Mouse (Mus musculus): Measurements from ENCODE around the gene Meiob. TPM values are rescaled to one million over a fixed set of nuclear protein-coding genes. Genes with fewer than 3 reads are reported as not detected.

Gene Meiob
- polyA plus RNA-seq, 1 experiment: not detected

DNA sequence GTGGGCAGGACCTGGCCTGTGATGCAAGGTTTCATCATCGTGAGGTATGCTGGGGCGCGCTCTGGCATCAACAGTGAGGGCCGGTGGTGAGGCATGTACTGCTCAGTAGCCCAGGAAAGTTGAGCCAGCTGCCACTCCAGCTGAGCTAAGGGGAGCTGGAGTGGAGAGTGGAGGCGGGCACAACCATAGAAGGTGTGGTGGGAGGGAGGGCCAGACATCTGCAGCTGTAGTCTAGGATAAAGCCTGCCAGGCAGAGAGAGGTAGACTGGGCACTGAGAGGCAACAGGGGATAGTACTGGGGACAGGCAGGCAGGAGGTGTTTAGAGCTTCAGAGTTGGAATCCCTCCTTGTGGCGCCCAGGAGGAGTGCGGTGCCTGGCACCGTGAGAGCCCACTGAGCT is 56.0 kb downstream of the Meiob start:
- no peak for DNase-seq
- no peak overlapping the region for H3K4me3 ChIP-seq (replicated peaks; ENCODE audit: insufficient read depth, low read depth, low read length)
- TF ChIP-seq CTCF (IDR thresholded peaks at IDR 0.05; ENCODE audit: borderline replicate concordance, insufficient read depth, low read depth, low read length) (no peak), POLR2A (IDR thresholded peaks at IDR 0.05; ENCODE audit: borderline replicate concordance, insufficient read depth, low read length) (no peak)
- 92% methylated on average over 8 of the region's 8 CpGs for WGBS
- H3K27me3 ChIP-seq (ENCODE audit: control insufficient read depth, insufficient read depth, low read length): no peaks in the 10 kb centered on the region
- H3K27ac ChIP-seq (ENCODE audit: insufficient read depth, low read length): no peak overlapping the region
- H3K4me1 ChIP-seq (ENCODE audit: control insufficient read depth, insufficient read depth, low read length): peaks cover 11% of the 10 kb centered on the region

DNA sequence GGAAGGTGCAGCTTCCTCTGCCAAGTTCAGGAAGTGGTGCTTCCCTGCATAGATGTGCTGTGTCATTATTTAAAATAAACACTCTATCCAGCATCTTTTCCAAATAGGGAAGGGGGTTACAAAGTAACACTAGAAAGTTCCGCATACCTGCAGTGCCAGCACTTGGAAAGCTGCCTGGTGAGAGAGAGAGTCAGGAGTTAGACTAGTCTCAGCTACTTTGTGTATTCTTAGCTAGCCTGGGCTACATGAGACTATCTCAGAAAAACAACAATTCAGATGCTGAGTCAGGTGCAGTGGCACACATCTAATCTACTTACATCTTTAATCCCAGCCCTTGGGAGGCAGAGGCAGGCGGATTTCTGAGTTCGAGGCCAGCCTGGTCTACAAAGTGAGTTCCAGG is 57.7 kb downstream of the Meiob start:
- H3K4me1 ChIP-seq (ENCODE audit: control insufficient read depth, insufficient read depth, low read length): peaks cover 18% of the 10 kb centered on the region
- no peaks in the 10 kb centered on the region for H3K27me3 ChIP-seq (ENCODE audit: control insufficient read depth, insufficient read depth, low read length)
- TF ChIP-seq POLR2A (IDR thresholded peaks at IDR 0.05; ENCODE audit: borderline replicate concordance, insufficient read depth, low read length): no peak
- TF ChIP-seq CTCF (IDR thresholded peaks at IDR 0.05; ENCODE audit: borderline replicate concordance, insufficient read depth, low read depth, low read length): no peak
- 97% methylated on average over 3 of the region's 3 CpGs for WGBS
- DNase-seq: no peak
- no peak overlapping the region for H3K4me3 ChIP-seq (replicated peaks; ENCODE audit: insufficient read depth, low read depth, low read length)
- no peak overlapping the region for H3K27ac ChIP-seq (ENCODE audit: insufficient read depth, low read length)

DNA sequence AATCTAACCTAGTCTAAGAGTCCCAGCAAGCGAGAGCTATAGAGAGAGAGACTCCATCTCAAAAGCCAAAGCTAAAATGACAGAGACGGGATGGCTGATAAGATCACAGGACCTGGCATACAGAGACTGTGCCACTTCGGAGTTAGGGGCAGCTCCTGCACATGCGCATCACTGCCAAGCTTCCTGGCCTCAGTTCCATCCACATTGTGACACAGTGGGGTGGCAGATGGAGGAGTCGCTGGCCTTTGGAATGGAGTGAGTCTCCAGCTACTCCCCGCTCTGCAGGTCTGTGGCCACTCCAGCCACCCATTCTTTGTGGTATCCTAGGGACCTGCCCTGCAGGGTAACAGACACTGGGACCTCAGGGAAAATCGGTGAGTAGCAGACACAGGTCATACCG is 61.7 kb downstream of the Meiob start, which contains the start of gene Igfals:
TSS of gene Igfals (plus strand) at position 222 of the 400 bp plus-strand sequence.
- H3K27ac ChIP-seq (ENCODE audit: insufficient read depth, low read length): peak within 1 kb of the TSS; percentile 67
- 17% methylated on average over 8 of the region's 8 CpGs for WGBS
- TF ChIP-seq POLR2A (IDR thresholded peaks at IDR 0.05; ENCODE audit: borderline replicate concordance, insufficient read depth, low read length) (peak; percentile 46; the same call in 1 of the 2 replicates), CTCF (IDR thresholded peaks at IDR 0.05; ENCODE audit: borderline replicate concordance, insufficient read depth, low read depth, low read length) (no peak)
- H3K4me1 ChIP-seq (ENCODE audit: control insufficient read depth, insufficient read depth, low read length): peaks cover 20% of the 10 kb centered on the region
- peak; percentile 90 to 92 for DNase-seq
- no peaks in the 10 kb centered on the region for H3K27me3 ChIP-seq (ENCODE audit: control insufficient read depth, insufficient read depth, low read length)
- H3K4me3 ChIP-seq (replicated peaks; ENCODE audit: insufficient read depth, low read depth, low read length): peak within 1 kb of the TSS; percentile 48

DNA sequence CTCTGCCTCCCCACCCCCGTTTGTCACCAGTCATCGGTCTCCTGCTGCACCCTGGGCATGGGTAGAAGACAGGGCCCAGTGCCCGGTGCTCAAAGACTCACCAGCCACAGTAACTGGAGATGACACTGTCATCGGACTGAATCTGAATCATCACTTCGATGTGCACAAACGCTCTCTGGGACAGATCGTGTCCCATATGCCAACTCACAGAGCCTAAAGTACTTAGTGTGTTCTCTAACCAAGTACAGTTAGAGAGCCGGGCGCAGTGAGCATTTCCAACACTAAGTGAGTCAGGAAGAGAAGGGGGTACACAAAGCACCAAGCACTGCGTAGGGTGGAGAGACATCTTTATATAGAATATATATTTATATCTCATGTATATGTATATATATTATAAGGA is 63.8 kb downstream of the Meiob start:
- Histone ChIP-seq H3K4me3 (replicated peaks; ENCODE audit: insufficient read depth, low read depth, low read length) (no peak overlapping the region), H3K4me1 (ENCODE audit: control insufficient read depth, insufficient read depth, low read length) (peaks cover 20% of the 10 kb centered on the region), H3K27me3 (ENCODE audit: control insufficient read depth, insufficient read depth, low read length) (no peaks in the 10 kb centered on the region), H3K27ac (ENCODE audit: insufficient read depth, low read length) (no peak overlapping the region)
- 83% methylated on average over 10 of the region's 10 CpGs for WGBS
- DNase-seq: no peak
- TF ChIP-seq POLR2A (IDR thresholded peaks at IDR 0.05; ENCODE audit: borderline replicate concordance, insufficient read depth, low read length) (no peak), CTCF (IDR thresholded peaks at IDR 0.05; ENCODE audit: borderline replicate concordance, insufficient read depth, low read depth, low read length) (no peak)

DNA sequence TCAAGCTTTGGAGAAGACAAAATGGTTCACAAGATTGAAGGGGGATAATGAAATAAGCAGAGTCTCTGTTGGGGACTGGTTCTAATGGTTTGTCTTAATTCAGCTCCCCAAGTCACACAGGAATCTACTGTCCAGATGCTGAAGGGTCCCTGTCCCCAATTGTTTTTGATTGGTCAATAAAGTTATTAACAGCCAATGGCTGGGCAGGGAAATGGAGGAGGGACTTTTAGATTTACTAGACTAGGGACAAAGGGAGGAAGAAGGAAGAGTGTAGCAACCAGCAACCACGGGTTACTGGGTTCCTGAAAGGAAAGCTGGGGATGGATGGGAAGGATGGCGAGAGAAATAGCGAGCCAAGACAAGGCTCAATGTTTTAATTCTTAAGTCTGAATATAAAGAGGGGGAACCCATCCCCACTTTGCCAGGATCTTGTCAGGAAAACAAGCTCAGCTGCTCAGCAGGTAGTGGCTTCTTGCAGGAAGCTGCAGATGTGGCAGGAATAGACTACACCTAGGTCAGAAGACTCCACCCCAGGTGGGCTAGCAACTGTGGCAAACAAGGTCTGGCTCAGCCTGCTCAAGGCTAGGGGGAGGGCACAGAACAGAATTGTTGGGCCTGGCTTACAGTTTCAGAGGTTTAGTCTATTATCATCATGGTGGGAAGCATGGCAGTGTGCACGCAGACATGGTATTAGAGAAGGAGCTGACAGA is 69.8 kb downstream of the Meiob start:
- TF ChIP-seq CTCF (IDR thresholded peaks at IDR 0.05; ENCODE audit: borderline replicate concordance, insufficient read depth, low read depth, low read length): no peak
- no peak for TF ChIP-seq POLR2A (IDR thresholded peaks at IDR 0.05; ENCODE audit: borderline replicate concordance, insufficient read depth, low read length)
- H3K27ac ChIP-seq (ENCODE audit: insufficient read depth, low read length): no peak overlapping the region
- H3K27me3 ChIP-seq (ENCODE audit: control insufficient read depth, insufficient read depth, low read length): no peaks in the 10 kb centered on the region
- DNase-seq: no peak
- H3K4me1 ChIP-seq (ENCODE audit: control insufficient read depth, insufficient read depth, low read length): no peaks in the 10 kb centered on the region
- 49% methylated on average over 4 of the region's 4 CpGs for WGBS
- H3K4me3 ChIP-seq (replicated peaks; ENCODE audit: insufficient read depth, low read depth, low read length): no peak overlapping the region

DNA sequence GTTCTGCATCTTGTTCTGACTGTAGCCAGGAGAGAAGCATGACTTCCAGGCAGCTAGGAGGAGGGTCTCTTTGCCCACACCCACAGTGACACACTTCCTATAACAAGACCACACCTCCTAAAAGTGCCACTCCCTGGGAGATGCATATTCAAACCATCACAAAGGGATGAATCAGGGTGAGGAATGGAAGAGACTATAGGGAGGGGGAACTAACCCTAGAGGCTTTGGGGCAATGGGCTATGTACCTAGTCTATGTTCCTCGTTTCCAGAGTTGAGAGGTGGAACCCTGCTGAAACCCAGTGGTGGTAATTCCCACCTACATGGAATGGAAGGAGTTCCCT is 70.3 kb downstream of the Meiob start:
- TF ChIP-seq CTCF (IDR thresholded peaks at IDR 0.05; ENCODE audit: borderline replicate concordance, insufficient read depth, low read depth, low read length) (no peak), POLR2A (IDR thresholded peaks at IDR 0.05; ENCODE audit: borderline replicate concordance, insufficient read depth, low read length) (no peak)
- H3K4me3 ChIP-seq (replicated peaks; ENCODE audit: insufficient read depth, low read depth, low read length): no peak overlapping the region
- H3K27ac ChIP-seq (ENCODE audit: insufficient read depth, low read length): no peak overlapping the region
- WGBS: 17% methylated on average over 1 of the region's 1 CpGs
- H3K27me3 ChIP-seq (ENCODE audit: control insufficient read depth, insufficient read depth, low read length): no peaks in the 10 kb centered on the region
- no peaks in the 10 kb centered on the region for H3K4me1 ChIP-seq (ENCODE audit: control insufficient read depth, insufficient read depth, low read length)
- no peak for DNase-seq

DNA sequence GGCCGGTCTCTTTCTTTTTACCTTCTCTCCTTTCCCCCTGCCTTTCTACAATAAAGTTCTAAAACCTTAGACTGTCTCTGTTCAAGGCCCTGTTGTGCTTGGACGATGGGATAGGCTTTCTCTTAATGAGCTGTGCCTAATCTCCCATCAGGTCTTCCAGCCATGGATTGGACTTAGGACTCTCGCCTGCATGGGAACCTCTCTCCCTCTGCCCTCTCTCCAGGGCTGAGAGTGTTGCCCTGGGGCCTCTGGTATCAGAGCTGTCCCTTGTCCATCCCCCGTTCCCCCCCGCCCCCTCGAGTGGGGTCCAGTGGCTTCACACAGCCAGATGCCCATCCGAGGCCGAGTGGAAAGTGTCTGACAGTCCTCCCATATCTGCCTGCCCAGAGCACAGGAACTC is 70.9 kb downstream of the Meiob start:
- no peak overlapping the region for H3K4me3 ChIP-seq (replicated peaks; ENCODE audit: insufficient read depth, low read depth, low read length)
- TF ChIP-seq POLR2A (IDR thresholded peaks at IDR 0.05; ENCODE audit: borderline replicate concordance, insufficient read depth, low read length): no peak
- TF ChIP-seq CTCF (IDR thresholded peaks at IDR 0.05; ENCODE audit: borderline replicate concordance, insufficient read depth, low read depth, low read length): no peak
- H3K27me3 ChIP-seq (ENCODE audit: control insufficient read depth, insufficient read depth, low read length): no peaks in the 10 kb centered on the region
- no peak overlapping the region for H3K27ac ChIP-seq (ENCODE audit: insufficient read depth, low read length)
- DNase-seq: no peak
- H3K4me1 ChIP-seq (ENCODE audit: control insufficient read depth, insufficient read depth, low read length): no peaks in the 10 kb centered on the region
- 71% methylated on average over 8 of the region's 8 CpGs for WGBS

DNA sequence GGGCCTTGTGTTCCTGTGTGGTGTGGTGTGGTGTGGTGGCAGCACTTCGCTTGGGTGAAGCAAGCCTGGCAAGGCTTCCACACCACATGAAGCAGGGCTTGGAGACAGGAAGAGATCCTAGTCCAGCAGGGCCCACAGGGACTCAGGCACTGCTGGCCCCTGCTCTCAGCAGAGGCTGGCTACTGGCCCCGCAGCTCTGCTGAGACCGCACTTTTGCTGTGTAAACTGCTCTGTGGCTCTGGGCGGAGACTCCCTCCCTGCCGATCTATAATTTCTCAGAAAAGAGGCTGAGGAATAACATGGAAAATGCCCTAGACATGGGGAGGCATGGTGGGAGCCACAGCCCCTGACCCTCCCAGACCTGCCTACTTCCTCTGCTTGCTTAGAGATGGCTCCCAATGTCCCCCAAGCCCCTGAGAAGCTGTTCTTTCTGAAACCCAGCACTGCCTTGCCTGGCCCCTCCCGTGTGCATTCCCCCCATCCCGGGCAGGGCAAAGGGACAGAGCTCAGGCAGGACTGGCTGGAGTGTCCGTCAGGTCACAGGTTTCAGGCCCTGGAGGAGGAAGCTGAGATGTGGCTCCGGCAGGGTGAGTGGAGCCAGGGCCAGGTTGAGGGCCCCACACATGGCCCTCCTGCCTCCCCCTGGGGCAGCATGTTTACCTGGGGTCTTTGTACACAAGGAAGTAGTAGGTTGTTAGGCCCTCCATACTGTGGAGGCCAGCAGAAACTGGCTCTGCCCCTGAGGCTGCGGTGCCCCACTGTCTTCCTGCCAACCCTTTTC is 73.4 kb downstream of the Meiob start:
- DNase-seq: no peak
- WGBS: 62% methylated on average over 10 of the region's 10 CpGs
- H3K4me3 ChIP-seq (replicated peaks; ENCODE audit: insufficient read depth, low read depth, low read length): no peak overlapping the region
- no peaks in the 10 kb centered on the region for H3K4me1 ChIP-seq (ENCODE audit: control insufficient read depth, insufficient read depth, low read length)
- no peak for TF ChIP-seq POLR2A (IDR thresholded peaks at IDR 0.05; ENCODE audit: borderline replicate concordance, insufficient read depth, low read length)
- no peak overlapping the region for H3K27ac ChIP-seq (ENCODE audit: insufficient read depth, low read length)
- H3K27me3 ChIP-seq (ENCODE audit: control insufficient read depth, insufficient read depth, low read length): no peaks in the 10 kb centered on the region
